Mouse (Mus musculus) E14TG2a.4 (cell line): ENCODE data around the gene Elmo1.

ENCODE experiments used
- CTCF ChIP-seq: conservative IDR thresholded peaks from 2 replicates; pipeline ENCODE4 v1.5.1; 2014; ENCODE audit warnings: low read length
- NANOG ChIP-seq: IDR thresholded peaks from 2 replicates; pipeline ENCODE4 v1.6.1; 2014; ENCODE audit warnings: borderline replicate concordance, low read length, mixed read lengths
- POU5F1 ChIP-seq: IDR thresholded peaks from 2 replicates; pipeline ENCODE4 v1.6.1; 2014; ENCODE audit warnings: low read length, borderline replicate concordance

DNA sequence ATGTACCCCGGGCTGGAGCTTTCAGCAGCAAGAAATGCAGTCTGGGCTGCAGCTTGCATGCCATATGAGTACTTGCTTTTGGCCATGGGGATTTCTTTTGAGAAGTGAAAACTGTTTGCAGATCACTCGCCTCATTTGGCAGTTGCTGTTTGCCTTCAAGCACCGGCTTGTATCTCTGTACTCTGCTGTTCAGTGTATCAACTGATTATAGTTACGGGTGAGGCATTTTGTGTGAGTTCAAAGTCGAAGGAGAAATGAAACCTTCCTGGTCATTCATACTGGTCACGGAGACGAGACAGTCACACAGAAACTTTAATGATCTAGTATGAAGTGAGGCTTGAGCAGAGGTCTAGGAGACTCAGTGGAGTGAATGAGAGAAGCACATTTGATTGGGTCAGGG is 34.6 kb downstream of the Elmo1 start:
- TF ChIP-seq CTCF (no peak), NANOG (no peak), POU5F1 (no peak)
